Mouse (Mus musculus): ENCODE measurements around the gene Dnttip2.

Gene Dnttip2

DNA sequence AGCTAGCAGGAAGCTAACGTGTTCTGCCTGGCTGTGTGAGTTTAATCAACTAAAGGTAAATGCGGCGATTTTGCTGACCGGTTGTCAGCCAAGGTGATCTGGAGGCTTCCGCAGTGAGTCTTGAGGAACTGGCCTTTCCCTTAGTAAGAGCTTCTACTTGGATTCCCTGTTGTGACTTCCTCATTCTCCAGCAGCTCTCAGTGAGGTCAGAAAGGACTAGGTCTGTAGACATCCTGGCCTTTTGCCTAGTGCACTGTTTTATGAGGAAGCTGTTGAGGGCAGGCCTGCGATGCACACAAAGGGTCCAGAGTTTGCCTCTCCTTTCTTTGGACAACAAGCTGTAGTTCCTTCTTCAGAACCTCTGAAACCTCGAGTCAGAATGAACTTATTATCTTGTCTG, 16.5 kb downstream of the Dnttip2 start:
- DNase-seq (ENCODE audit: low spot score) = no peak

DNA sequence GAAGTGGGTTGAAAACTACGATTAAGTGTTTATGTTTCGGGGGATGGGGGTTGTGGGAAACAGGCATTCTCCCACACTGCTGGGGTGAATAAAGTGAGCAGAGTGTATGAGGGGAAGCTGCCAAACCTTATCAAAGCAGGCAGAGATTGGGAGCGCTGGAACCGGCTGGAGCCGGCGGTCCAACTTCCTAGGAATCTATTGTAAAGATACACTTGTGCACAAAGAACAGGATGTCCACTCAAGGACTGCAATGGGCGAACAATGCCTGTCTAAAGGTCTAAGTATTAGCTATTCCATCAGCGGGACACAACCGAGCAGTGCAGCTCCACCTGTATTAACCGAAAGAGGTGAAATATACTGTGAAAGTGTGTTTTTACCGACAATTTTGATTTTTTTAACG, 17.6 kb downstream of the Dnttip2 start:
- DNase-seq (ENCODE audit: low spot score) = no peak

DNA sequence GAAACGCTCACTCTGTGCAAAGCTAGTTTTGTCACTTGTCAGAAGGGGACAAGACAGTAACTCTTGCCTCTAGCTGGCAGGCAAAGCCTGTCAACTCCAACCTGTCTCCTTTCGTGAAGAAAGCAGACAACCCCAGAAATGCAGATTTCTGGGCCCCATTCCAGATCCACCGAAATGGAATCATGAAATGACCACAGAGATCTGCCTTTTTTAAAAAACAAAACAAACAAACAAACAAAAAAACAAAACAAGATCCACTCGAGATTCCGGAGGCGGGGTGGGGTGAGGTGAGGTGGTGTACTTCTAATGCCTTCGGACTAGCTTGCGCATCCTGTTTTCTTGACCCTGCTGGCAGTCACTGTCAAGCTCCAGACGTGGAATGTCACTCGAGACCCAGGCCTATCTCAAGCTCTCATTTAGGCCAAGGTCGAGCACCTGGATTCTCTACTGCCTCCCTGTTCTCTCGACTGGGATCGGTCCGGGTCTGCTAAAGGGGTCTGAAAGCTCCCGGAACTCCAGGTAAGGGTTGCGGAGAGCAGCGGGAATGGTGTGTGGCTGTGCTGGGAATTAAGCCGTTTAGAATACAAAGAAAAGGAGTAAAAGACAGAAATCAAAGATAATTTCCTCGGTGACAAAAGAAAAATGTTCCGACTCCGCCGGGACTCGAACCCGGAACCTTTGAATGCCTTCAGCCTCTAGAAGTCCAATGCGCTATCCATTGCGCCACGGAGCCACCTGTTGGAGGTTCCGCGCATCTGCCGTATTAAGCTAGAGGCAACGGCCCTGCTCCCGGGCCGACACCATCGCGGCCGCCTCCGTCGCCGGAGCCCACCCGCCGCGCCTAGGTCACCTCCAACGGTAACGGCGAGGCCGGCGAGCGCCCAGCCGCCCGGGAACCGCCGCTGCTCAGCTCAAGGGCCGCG, 18.4 kb downstream of the Dnttip2 start:
- peak; percentile 96 for DNase-seq (ENCODE audit: low spot score)

DNA sequence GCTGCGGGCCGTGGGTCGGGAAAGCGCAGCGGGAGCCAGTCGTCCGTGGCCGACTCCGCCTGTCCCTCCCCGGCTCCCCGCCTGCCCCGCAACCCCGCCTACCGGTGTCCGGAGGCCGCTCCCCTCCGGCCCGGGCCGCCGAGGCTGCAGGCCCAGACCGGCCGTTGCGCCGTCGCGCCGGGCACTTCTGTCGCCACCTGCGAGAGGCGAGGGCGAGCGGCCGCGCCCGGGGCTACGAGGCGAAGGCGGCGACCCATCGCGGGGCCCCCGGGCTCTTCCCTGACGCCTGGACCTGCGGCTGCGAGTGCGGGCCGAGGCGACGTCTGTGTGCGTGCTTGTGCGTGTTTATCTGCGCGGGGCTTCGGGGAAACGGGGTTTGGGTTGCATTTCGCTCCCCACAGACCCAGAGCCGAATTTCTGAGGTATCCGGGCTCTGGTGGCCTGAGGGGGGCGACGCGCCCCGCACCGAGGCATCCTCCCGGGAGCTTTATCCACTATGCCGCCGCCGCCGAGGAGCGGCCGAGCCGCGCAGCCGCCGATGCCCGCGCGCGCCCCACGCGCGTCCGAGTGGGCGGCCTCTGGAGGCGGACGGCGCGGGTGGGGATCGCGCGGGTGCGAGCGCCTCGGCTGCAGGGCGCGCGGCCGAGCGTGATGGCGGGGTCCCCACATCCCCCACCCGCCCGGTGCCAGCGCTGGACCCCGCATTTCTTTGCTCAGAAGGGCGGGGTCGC, 19.2 kb downstream of the Dnttip2 start:
- DNase-seq (ENCODE audit: low spot score) = peak; percentile 47

DNA sequence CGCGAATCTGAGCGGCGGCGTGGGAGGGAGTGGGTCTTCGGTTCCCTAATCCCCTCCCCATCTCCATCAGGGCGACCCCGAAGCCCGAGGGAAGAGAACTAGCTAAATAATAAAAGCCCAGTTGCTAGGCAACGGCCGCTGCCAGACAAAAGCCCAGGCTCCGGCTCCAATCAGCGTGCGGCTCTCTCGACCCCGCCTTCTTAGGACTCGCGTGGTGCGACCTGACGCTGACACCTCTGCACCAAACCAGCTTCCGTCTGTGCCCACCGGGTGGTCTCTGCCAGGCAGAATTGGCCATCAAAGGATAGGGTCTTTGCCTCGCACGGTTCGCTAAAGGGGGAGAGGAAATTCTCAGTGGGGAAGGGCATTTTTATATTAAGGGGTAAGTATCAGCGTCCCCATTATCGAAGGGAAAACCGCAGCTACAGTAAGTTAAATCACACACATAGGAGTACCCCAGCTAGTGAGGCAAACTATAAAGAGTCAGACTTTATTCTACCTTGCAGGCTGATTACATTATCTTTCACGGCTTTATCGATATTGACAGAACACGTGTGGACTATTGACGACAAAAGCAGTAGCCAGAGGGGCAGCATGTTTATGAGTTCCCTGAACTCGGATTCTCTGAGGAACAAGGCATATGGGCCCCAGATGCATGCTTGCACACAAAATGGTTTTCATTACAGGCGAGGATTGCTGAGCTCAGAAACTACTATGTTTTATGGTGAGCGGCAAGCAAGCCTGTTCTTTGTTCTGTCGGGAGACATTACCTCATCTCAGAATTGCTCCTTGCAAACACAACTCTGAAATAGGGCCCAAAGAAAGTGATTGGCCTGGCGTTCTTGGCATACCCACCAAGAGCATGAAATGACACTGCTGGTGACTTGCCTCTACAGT, 20.0 kb downstream of the Dnttip2 start, which contains the start of gene Bcar3:
Gene Bcar3 (plus strand): TSS at position 183 of the 897 bp plus-strand sequence.
- DNase-seq (ENCODE audit: low spot score) = peak; percentile 85

DNA sequence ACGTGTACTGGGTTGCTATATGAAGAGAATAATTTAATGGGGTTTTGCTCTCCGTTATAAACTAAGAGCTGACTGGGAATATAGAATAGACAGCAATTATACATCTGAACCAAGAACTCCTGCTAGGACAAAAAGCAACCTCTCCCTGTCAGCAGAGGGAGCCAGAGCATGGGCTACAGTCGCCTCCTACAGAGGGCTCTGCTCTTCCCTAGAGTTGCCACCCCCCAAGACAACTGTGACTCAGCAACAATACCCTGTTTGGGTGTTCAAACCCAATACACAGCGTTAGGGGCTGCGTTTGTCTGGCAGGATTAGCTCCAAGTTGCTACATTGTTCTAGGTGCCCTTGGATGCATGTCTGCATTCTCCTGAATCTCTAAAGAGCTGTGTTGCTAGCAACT, 21.3 kb downstream of the Dnttip2 start:
- DNase-seq (ENCODE audit: low spot score) = peak; percentile 38

DNA sequence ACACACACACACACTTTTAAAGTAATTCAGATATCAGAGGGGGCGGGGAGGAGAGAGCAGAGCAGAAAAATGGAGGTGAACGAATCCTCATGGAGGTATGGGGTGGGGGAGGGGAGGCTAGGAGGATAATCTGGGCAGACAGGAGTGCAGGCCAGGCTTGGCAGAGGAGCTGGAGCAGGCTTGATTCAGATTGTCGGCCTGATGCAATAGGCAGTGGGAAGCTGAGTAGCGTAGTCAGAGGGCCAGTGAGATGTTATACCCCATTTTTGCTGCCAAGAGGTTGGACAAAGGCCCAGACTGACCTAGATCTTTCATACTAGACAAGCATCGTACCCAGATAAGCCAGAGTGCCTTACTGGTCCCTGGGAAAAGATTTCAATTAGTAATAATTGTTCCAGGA, 22.8 kb downstream of the Dnttip2 start:
- no peak for DNase-seq (ENCODE audit: low spot score)

DNA sequence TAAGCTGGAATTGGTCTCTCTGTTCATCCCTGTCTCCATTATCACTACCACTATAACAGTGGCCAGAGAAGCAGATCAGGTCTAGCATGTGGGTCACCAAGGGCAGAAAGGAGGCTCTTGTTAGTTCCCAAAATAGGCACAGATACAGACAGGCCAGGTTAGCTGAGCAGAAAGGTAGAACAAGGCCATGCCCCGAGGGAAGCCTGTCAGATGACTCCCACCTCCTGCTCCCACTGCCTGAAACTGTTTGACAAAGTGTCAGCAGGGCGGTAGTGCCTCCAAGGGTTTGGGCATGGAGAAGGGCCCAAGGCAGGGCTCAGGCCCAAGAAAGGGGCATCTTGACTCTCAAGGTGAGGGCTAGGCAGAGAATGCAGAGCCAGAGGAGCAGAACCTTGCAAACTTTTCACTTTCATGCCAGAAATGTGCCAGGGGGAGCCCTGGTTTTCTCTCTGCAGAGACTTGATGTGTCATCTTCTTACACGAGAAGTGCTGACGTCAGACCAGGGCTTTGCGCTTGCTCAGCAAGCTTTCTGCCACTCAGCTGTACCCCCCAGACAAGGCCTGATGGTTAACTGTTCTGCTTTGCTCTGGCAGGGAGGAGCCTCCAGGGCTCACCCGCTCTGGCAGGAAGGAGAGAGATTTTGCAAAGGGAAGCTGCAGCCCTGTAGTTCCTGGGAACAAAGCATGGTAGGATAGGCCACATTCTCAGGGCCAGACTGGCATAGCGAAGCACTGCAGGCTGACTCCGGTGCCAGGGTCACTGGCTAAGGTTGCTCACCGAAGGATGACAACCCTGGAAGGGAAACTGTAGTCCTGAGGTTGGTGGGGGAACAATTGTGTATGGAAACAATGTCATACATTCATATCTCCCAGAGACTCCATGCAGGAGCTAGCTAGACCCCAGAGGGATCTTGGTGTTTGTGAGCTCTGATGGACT, 27.1 kb downstream of the Dnttip2 start:
- no peak for DNase-seq (ENCODE audit: low spot score)

DNA sequence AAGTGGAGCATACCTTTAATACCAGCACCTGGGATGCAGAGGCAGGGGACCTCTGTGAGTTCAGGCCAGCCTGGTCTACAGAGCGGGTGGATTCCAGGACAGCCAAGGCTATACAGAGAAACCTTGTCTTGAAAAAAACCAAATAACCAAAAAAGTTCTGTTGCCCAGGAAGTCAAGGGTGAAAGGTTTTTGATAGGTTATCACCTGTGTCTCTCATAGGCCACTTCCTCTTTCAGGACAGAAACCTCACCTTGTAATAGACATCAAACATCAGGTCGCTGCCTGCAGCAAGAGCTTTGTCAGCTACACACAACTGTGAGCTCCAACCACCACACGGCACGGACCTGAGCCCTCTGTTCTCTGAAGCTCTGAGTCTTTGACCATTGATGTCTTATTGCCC, 30.4 kb downstream of the Dnttip2 start:
- no peak for DNase-seq (ENCODE audit: low spot score)

DNA sequence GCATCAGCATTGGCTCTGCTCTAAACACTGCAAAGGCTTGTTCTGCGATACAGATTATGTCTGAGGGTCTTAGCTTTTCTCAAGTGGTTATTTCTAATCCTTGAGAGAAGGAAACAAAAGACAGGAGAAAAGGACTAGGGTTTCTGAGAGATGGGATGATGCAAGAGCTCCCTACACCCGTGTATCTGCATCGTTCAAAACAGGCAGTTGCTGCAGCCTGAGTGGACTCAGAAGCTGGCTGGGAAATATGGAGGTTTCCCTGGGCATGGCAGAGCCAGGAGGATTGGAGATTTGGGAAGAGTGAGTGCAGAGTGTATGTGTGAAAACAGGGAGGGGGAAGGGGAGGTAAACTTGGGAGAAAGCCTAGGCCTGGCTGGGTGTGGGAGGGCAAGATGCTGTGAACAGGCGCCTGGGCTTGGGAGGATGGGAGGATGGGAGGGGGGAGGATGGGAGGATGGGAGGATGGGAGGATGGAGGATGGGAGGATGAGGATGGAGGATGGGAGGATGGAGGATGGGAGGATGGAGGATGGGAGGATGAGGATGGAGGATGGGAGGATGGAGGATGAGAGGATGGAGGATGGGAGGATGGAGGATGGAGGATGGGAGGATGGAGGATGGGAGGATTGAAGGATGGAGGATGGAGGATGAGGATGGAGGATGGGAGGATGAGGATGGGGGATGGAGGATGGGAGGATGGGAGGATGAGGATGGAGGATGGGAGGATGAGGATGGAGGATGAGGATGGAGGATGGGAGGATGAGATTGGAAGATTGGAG, 33.9 kb downstream of the Dnttip2 start:
- no peak for DNase-seq (ENCODE audit: low spot score)

DNA sequence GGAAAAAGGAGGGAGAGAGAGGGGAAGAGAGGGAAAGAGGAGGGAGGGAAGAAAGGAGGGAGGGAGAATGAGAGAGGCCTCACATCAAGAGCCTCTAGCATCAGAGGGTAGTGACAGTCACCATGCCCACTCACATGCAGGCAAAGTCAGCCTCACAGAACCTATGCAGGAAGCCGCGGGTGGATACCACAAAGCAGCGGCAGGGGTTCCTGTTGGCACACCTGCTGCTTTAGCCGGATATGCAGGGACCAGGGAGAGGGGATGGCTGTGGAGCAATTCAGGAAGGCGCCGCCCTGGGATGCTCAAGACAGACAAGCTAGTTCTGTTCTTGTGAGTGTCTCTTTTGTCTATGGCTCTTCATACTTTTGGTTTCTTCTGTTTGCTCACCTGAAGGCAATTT, 34.8 kb downstream of the Dnttip2 start:
- DNase-seq (ENCODE audit: low spot score) = no peak

DNA sequence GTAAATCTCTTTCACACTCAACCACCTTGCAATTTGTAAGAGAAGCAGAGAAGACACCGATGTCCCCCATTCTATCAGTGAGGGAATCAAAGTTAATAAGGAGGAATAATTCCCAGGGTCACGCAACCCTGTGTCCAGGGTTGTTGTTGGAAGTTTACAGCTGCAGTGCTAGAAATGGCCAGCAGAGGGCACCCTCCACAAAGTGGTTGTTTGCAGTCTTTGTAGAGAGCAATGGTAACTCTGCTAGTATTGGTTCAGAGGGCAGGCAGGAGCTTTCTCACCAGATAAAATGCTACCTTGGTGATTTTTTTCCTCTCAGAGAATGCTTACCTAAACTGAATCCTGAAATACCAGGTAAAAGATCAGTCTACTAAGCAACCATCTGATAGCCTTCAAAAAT, 37.9 kb downstream of the Dnttip2 start:
- DNase-seq (ENCODE audit: low spot score) = peak; percentile 89

DNA sequence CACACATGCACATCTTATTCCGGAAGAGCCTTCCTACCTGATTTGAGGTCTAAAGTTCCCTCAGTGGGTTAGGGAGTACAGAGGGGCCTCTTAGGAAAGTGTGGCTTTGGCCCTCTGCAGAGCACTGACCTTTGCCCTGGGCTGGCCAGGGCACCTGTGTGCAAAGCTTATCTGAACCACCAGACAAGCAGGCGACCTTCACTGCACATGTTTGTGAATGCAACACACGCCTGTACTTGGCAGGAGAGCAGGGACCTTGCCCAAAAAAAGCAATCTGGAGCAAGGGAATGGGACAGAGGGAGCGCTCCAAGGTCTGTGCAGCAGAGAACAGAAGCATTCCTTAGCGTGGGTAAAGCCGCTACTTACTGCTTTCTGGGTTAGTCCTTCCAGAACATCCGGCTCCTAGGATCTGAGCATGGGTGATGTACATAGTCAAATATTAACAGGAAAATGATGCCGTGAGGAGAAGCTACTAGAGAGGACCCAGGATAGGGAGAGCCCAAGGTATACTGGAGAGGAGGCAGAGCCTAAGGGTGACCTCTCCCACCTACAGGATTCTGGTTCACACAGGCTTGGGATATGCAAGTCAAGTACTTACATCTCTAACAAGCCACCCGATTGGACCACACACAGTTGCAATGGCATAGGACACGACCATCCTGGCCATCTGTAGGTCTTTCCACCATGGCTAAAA, 38.9 kb downstream of the Dnttip2 start:
- no peak for DNase-seq (ENCODE audit: low spot score)

DNA sequence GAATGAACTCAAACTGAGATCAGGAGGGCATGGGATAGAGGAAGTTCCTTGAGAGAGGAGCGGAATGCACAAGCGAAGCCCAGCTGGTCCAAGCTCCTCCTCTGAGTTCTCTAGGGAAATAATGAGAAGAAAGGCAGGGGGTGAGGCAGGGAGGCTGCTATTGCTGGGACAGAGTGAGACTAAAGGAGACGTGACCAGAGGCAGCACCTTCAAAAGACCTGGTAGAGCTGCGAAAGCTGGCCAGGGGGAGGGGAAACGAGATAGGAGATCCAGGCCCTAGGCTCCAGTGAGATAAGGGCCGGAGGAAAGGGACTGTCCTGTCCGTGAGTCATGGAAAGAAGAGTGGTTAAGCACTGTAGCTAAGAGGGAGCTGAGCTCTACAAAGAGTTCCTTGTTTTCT, 39.7 kb downstream of the Dnttip2 start:
- DNase-seq (ENCODE audit: low spot score) = no peak

DNA sequence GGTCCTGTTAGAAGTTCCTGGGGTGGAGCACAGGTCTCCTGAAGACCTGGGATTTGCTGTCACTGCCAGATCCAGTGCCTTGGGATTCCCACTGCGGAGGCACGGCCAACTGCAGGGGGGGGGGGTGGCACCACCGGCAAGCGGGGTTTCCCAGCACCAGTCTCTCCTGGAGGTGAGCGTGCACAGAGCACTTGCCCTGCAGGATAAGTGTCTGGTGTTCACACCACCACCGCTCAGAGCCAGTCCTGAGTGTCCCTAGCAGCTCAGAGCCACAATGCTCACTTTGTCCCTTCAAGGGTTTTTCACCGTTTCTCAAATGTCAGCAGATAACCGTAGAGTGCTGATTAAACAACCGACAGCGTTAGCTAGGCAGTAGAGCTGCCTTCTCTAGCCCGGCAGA, 42.4 kb downstream of the Dnttip2 start:
- no peak for DNase-seq (ENCODE audit: low spot score)

DNA sequence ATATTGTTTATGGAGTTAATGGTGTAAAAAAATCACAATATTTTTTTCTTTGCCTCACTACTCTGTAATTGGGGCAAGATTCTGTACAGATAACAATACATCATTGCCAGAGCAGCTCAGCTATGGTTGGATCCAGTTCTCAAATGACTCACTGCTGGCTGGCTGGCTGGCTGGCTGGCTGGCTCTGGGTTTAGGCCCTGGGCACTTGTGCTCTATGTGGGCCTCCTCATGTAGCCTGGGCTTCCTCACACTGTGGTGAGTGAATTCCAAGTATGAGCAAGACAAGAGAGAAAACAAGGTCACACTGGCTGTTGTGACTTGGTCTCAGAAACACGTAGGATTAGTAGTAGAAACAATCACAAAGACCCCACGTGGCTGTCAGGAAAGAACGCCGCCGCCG, 43.2 kb downstream of the Dnttip2 start:
- DNase-seq (ENCODE audit: low spot score) = no peak

DNA sequence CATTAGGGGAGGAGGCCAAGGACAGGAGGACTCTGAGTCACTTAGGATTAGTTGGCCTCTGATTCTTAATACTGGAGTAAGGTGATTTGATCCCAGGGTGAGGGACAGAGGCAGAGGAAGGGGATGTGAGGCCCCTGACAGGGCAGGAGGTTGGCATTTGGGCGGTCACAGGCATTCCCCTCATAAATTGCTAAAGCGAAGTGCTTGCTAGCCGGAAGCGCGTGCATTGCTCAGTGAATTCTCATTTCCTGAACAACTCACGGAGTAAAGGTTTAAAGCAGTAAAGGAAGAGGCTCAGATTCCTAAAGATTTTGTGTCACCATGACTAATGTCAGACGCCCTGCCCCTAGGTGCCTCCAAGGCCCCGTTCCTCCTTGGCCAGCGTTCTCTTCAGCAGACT, 48.0 kb downstream of the Dnttip2 start:
- DNase-seq (ENCODE audit: low spot score) = no peak

DNA sequence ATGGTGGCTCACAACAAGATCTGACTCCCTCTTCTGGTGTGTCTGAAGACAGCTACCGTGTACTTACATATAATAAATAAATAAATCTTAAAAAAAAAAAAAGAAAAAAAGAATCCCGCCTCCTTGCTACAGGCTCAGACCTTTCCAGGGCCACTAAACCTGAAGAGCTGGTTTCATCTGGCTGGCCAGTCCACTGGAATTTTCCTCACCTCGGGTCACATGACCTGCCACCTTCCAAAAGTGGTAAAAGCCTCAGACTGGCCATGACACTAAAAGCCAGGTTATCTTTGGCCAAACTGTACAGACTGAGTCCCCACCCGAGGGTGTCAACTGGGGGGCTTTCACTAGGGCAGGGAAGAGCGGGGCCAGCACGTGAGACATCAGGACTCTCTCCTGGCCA, 49.7 kb downstream of the Dnttip2 start:
- no peak for DNase-seq (ENCODE audit: low spot score)

DNA sequence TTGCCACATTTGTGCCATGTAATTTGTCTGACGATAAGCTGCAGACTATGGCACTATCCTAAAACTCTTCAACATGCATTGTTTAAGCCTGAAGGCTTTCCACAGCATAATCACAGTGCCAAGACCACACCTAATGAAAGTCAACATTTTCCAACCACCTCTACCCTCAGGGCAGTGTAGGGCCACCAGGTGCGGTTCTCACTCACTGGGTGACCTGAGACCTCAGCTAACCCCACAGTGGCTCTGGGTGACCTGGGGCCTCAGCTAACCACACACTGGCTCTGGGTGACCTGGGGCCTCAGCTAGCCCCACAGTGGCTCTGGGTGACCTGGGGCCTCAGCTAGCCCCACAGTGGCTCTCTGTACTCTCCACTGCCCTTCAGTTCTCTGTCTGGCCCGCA, 50.3 kb downstream of the Dnttip2 start:
- no peak for DNase-seq (ENCODE audit: low spot score)

DNA sequence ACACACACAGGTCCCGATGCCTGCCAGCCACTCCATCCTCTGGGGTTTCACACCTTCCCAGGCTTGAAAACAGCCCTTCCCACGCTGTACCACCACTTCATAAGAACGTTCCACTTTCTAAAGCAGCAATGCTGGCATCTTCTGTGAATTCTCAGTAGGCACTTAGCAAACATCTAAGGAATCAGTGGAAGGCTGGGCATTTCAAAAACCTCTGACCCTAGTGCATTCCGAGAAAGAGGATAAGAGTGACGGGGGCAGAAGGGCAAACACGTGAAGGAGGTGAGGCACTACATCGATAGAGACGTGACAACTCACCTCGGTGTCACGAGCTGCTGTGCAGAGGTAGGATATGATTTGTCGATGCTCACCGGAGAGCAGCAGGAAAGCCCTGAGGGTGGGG, 56.3 kb downstream of the Dnttip2 start:
- DNase-seq (ENCODE audit: low spot score) = no peak
